Mouse (Mus musculus) midbrain, embryonic 16.5 days (tissue): ENCODE measurements at regions not wholly inside any gene's neighbourhood (a gene's known extent, or its start where the extent isn't known, plus 50 kb on each side); places are given as distances from the start of the nearest gene placed in this dataset.

Experiments
- ATAC-seq: fragments of 200-750 bp; cut with Nextera tagmentation; 2 replicates; pipeline ENCODE4 v1.8.0; 2017; ENCODE audit warnings: moderate TSS enrichment
- H3K27ac ChIP-seq: fragments of 300-500 bp; sonication (generic); 2 replicates; pipeline ENCODE4 v1.5.1; 2014; ENCODE audit warnings: mild to moderate bottlenecking, low read length, mixed read lengths
- H3K27me3 ChIP-seq: fragments of 300-500 bp; sonication (generic); 2 replicates; pipeline ENCODE4 v1.6.1; 2014; ENCODE audit warnings: low read depth, low read length, mixed read lengths; ENCODE audit not compliant: control insufficient read depth, insufficient read depth
- H3K36me3 ChIP-seq: fragments of 300-500 bp; sonication (generic); 2 replicates; pipeline ENCODE4 v1.6.1; 2014; ENCODE audit warnings: mild to moderate bottlenecking, low read length, moderate library complexity, mixed read lengths; ENCODE audit not compliant: control insufficient read depth, insufficient read depth
- H3K4me1 ChIP-seq: fragments of 300-500 bp; sonication (generic); 2 replicates; pipeline ENCODE4 v1.6.1; 2014; ENCODE audit warnings: mild to moderate bottlenecking, low read length, mixed read lengths; ENCODE audit not compliant: control insufficient read depth, insufficient read depth
- H3K4me2 ChIP-seq: fragments of 300-500 bp; sonication (generic); 2 replicates; pipeline ENCODE4 v1.6.1; 2014; ENCODE audit warnings: mild to moderate bottlenecking, low read length, mixed read lengths
- H3K4me3 ChIP-seq: fragments of 300-500 bp; sonication (generic); 2 replicates; pipeline ENCODE4 v1.5.1; 2014; ENCODE audit warnings: low read depth, mild to moderate bottlenecking, low read length, moderate library complexity, mixed read lengths
- H3K9ac ChIP-seq: fragments of 300-500 bp; sonication (generic); 2 replicates; pipeline ENCODE4 v1.6.1; 2014; ENCODE audit warnings: low read depth, low read length, mixed read lengths
- H3K9me3 ChIP-seq: fragments of 300-500 bp; sonication (generic); replicated peaks from 2 replicates; pipeline ENCODE4 v1.6.1; 2014; ENCODE audit warnings: mild to moderate bottlenecking, low read length, mixed read lengths; ENCODE audit not compliant: control insufficient read depth, poor library complexity, severe bottlenecking
- WGBS: fragments of 180-500 bp; shearing (Covaris S2); extraction: QIAGEN DNeasy Blood & Tissue Kit; methylation state at CpG from one replicate; pipeline ENCODE4 v1.1.7; 2014; 5-methylcytosine and 5-hydroxymethylcytosine counted together

DNA sequence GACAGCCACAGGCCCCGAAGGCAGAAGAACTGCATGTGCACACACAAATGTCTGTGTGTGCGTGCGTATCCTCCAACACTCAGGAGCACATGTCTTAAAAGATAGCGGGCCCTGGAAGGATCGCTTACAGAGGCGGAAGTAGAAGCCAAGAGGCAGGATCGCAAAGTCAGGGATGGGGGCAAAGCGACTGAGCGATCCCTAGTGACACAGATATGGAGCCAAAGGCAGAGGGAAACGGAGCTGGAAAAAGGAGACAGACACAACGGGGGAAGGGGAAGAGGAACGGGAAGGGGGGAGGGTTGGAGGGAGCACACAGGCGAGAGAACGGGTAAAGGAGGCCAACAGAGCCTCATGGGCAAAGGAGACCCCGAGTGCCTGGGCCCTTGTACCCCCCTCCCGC is 129.8 kb upstream of the Lhx5 start:
- H3K4me2 ChIP-seq = peak overlapping the region; percentile 83
- H3K4me1 ChIP-seq = peaks cover 25% of the 10 kb centered on the region
- H3K27ac ChIP-seq = peak overlapping the region; percentile 67
- no peaks in the 10 kb centered on the region for H3K36me3 ChIP-seq
- no peaks in the 10 kb centered on the region for H3K9me3 ChIP-seq
- H3K4me3 ChIP-seq = peak overlapping the region; percentile 39
- peak overlapping the region; percentile 77 for H3K9ac ChIP-seq
- H3K27me3 ChIP-seq = peaks cover 3% of the 10 kb centered on the region; the same call in 1 of the 2 replicates
- ATAC-seq = peak; percentile 37
- 5% methylated on average over 14 of the region's 16 CpGs for WGBS

DNA sequence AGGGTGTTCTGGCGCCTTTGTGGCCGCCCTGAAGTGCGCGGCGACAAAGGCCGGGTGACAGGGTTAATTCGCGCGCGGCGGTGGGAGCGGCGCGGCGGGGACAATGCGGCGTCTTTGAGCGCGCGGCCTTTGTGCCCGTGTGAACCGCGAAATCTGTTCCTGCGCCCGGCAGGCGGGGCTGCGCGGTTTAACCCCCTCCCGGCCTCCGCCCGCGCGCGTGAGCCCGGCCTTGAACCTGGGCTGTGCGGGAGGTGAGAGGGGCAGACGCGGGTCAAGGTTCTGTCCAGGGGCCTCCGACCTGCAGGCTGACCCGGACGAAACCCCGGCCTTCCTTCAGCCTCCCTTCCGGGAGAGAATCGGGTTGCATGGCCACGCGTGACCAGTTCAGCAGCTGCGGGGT is 129.2 kb upstream of the Lhx5 start:
- no peak for ATAC-seq
- peak overlapping the region; percentile 67 for H3K27ac ChIP-seq

DNA sequence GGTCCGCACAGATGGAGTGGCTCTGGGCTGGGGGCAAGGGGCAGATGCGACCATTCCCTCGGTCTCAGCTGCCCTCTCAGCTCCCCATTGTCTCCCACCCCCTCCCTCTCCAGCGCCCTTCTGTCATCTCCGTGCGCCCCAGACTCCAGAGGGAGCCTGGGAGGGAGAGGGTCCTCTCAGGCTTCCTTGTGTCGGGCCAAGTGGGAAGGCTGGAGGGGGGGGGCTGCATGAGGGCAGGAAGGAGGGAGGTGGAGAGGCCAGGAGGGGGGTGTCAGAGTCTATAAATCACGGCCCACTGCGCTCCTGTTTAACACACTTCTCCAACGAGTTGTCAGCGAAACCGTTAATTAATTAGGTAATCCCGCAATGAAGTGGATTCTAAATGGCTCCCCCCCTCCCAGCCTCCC is 127.2 kb upstream of the Lhx5 start:
- H3K4me3 ChIP-seq = no peak overlapping the region
- H3K27ac ChIP-seq = no peak overlapping the region
- H3K9me3 ChIP-seq = no peaks in the 10 kb centered on the region
- peak overlapping the region; percentile 34; the same call in 1 of the 2 replicates for H3K4me2 ChIP-seq
- ATAC-seq = no peak
- peaks cover 25% of the 10 kb centered on the region for H3K4me1 ChIP-seq
- WGBS = 9% methylated on average over 12 of the region's 13 CpGs
- H3K9ac ChIP-seq = no peak overlapping the region
- H3K36me3 ChIP-seq = no peaks in the 10 kb centered on the region
- peaks cover 3% of the 10 kb centered on the region; the same call in 1 of the 2 replicates for H3K27me3 ChIP-seq

More for the DNA sequence above, 129.2 kb upstream of the Lhx5 start:
- peak overlapping the region; percentile 39 for H3K4me3 ChIP-seq
- no peaks in the 10 kb centered on the region for H3K9me3 ChIP-seq
- peaks cover 3% of the 10 kb centered on the region; the same call in 1 of the 2 replicates for H3K27me3 ChIP-seq
- H3K36me3 ChIP-seq = no peaks in the 10 kb centered on the region
- H3K4me2 ChIP-seq = peak overlapping the region; percentile 83
- H3K4me1 ChIP-seq = peaks cover 25% of the 10 kb centered on the region
- under 1% methylated on average over 45 of the region's 47 CpGs for WGBS
- H3K9ac ChIP-seq = peak overlapping the region; percentile 77

DNA sequence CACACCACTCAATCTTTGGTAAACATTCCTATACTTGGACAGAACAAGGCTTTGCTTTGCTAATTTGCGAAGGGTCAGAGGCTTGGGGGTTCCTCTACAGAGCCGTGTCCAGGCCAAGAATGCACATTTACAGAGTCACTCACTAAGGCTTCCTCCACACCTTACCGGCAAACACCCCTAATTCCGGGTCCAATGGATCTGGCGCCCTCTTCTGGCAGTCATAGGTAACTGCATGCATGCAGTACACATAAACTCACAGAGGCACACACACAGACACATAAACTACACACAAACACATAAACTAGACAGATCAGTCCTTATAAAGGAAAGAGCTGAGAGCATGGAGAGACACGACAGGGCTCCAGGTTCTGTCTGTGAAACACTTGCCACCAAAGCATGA is 119.2 kb upstream of the Lhx5 start:
- 0 out of 2 replicates have a peak, but pooled peaks cover 4% of the 10 kb centered on the region for H3K9me3 ChIP-seq
- ATAC-seq = no peak
- H3K27me3 ChIP-seq = no peaks in the 10 kb centered on the region
- H3K4me2 ChIP-seq = no peak overlapping the region
- H3K36me3 ChIP-seq = no peaks in the 10 kb centered on the region
- no peak overlapping the region for H3K4me3 ChIP-seq
- no peak overlapping the region for H3K27ac ChIP-seq
- H3K9ac ChIP-seq = no peak overlapping the region
- 87% methylated on average over 6 of the region's 6 CpGs for WGBS
- no peaks in the 10 kb centered on the region for H3K4me1 ChIP-seq

DNA sequence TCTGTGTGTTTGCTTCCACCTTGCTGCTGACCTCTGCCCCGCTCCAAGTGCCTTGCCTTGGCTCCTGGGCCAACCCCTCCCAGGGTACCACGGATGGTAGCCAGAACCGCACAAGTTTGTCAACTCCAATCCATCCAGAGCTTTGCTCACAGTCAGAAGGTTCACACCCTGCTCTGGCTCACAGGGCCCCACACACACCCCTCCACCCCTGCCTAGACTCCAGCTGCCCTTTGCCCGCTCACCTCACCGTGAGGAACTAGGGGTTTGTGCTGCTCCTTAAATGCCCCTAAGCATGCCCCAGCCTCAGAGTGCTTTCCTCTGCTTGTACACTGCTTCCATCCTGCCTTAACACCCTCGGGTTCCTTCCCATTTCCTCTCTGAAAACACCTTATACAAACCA is 117.5 kb upstream of the Lhx5 start:
- Histone ChIP-seq H3K9me3 (0 out of 2 replicates have a peak, but pooled peaks cover 4% of the 10 kb centered on the region), H3K4me1 (no peaks in the 10 kb centered on the region), H3K27me3 (no peaks in the 10 kb centered on the region; the same call in 1 of the 2 replicates), H3K9ac (no peak overlapping the region), H3K4me2 (no peak overlapping the region), H3K4me3 (no peak overlapping the region), H3K27ac (no peak overlapping the region), H3K36me3 (no peaks in the 10 kb centered on the region)
- ATAC-seq = no peak
- 76% methylated on average over 6 of the region's 6 CpGs for WGBS

DNA sequence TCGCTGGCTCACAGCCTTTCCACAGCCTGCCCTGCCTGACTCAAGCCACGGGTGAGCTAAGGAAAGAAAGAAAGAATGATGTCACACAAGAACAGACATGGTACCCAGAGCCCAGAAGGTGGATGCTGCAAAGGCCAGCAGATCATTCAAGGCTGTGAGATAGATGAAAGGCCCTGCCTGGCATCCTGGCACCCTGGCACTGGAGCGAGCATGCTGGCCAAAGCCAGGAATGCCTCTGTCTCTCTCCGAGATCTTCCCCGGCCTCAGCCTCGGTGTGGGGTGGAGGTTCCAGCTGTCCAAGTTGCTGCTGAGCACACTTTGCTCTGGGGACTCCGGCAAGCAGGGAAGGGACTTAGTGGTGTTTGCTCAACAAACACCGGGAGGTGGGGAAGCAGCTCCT is 116.4 kb upstream of the Lhx5 start:
- 46% methylated on average over 8 of the region's 8 CpGs for WGBS
- Histone ChIP-seq H3K4me3 (no peak overlapping the region), H3K9ac (no peak overlapping the region), H3K9me3 (0 out of 2 replicates have a peak, but pooled peaks cover 4% of the 10 kb centered on the region), H3K27ac (no peak overlapping the region), H3K36me3 (no peaks in the 10 kb centered on the region), H3K4me1 (no peaks in the 10 kb centered on the region), H3K27me3 (no peaks in the 10 kb centered on the region; the same call in 1 of the 2 replicates), H3K4me2 (no peak overlapping the region)
- no peak for ATAC-seq

DNA sequence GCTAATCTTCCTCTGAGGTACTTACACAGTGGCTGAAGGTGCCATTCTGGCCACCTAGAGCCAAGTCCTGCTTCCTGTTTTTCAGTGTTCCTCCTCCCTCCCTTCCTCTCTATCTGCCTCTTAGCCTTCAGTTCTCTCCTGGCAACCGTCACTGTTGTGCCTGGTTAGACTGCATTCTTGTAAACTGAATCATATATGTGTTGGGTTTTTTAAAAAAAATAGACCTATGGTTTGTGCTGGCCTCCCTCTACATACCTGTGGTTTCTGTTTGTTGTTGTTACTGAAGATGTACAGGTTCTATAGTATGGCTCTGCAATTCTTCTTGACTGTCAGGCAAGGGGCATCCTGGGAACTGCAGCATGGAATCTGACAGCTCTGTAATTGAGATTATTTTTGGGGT is 112.5 kb upstream of the Lhx5 start:
- no peak overlapping the region for H3K4me2 ChIP-seq
- no peak overlapping the region for H3K9ac ChIP-seq
- no peak overlapping the region for H3K4me3 ChIP-seq
- ATAC-seq = no peak
- no peak overlapping the region for H3K27ac ChIP-seq
- H3K27me3 ChIP-seq = no peaks in the 10 kb centered on the region; the same call in 1 of the 2 replicates
- H3K4me1 ChIP-seq = peaks cover 12% of the 10 kb centered on the region
- H3K36me3 ChIP-seq = no peaks in the 10 kb centered on the region
- H3K9me3 ChIP-seq = no peaks in the 10 kb centered on the region
- WGBS = 52% methylated on average over 1 of the region's 1 CpGs

DNA sequence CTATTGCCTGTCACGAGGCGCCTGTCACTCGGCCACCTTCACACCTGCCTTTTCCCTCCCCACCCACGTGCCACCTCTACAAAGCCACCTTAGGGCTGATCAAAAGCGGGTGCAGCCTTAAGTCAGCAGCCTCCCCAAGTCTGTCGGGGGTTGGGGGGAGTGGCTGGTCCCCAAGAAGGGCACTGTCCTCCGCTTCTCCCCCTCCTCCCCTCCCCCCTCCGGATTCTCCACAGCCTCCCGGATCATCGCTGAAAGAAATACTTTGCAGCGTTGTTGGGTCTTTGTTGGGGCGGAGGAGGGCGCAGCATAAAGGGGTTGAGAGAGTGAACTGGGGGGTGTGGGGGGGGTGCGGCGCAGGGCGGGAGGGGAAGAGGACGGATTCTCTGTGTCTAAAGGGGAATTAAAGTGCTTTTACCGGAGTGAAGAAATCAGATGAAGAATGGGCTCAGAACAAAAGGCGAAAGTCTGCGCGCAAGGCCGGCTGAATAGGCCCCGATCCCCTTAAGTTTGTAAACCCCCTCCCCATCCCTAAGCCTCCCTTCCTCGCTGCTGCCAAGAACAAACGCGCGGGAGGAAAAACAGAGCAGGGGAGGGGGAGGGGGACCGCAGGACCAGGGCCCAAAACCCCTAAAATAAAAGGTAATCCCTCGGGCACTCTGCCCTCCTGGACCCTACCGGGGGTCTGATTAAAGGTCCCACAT is 109.3 kb upstream of the Lhx5 start:
- WGBS = 2% methylated on average over 26 of the region's 30 CpGs
- H3K4me2 ChIP-seq = peak overlapping the region; percentile 58
- H3K4me1 ChIP-seq = peaks cover 12% of the 10 kb centered on the region
- H3K27ac ChIP-seq = peak overlapping the region; percentile 53
- peak overlapping the region; percentile 56 for H3K9ac ChIP-seq
- no peaks in the 10 kb centered on the region for H3K9me3 ChIP-seq
- no peaks in the 10 kb centered on the region; the same call in 1 of the 2 replicates for H3K27me3 ChIP-seq
- H3K36me3 ChIP-seq = no peaks in the 10 kb centered on the region
- H3K4me3 ChIP-seq = peak overlapping the region; percentile 22
- ATAC-seq = peak; percentile 50

DNA sequence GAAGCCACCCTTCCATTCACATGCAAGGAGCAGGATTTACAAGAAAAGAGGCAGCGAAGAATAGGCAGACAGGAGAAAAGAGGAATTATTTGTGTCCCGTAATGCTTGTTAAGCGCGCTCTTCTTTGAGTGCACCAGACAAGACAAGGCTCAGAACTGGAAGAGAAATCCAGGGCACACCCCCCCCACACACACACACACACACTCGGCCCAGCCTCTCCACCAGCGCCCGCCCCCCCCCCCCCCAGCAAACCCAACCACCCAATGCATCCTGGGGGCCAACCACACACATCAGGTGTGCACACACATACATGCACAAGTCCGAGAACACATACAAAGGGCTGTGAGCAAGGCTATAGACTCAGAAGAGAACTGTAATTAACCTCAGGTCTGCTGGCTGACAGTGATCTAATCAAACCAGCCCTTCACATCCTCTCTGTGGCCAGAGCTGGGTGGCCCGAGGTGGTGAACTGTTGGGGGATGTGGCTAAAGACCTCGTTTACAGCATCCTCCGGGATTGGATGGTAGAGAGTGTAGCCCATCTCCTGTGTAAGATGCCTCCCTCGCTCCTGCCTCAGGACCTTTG is 108.7 kb upstream of the Lhx5 start:
- ATAC-seq = 0 out of 2 replicates have a peak, but pooled peaks have one; percentile 23

More for the DNA sequence above, 108.7 kb upstream of the Lhx5 start:
- Histone ChIP-seq H3K4me3 (peak overlapping the region; percentile 22; the same call in 1 of the 2 replicates), H3K27ac (peak overlapping the region; percentile 53; the same call in 1 of the 2 replicates), H3K9me3 (no peaks in the 10 kb centered on the region), H3K36me3 (no peaks in the 10 kb centered on the region), H3K4me2 (peak overlapping the region; percentile 58), H3K27me3 (no peaks in the 10 kb centered on the region; the same call in 1 of the 2 replicates), H3K9ac (peak overlapping the region; percentile 56), H3K4me1 (peaks cover 12% of the 10 kb centered on the region)
- WGBS = 6% methylated on average over 12 of the region's 12 CpGs
